In the genomic region with DNA sequence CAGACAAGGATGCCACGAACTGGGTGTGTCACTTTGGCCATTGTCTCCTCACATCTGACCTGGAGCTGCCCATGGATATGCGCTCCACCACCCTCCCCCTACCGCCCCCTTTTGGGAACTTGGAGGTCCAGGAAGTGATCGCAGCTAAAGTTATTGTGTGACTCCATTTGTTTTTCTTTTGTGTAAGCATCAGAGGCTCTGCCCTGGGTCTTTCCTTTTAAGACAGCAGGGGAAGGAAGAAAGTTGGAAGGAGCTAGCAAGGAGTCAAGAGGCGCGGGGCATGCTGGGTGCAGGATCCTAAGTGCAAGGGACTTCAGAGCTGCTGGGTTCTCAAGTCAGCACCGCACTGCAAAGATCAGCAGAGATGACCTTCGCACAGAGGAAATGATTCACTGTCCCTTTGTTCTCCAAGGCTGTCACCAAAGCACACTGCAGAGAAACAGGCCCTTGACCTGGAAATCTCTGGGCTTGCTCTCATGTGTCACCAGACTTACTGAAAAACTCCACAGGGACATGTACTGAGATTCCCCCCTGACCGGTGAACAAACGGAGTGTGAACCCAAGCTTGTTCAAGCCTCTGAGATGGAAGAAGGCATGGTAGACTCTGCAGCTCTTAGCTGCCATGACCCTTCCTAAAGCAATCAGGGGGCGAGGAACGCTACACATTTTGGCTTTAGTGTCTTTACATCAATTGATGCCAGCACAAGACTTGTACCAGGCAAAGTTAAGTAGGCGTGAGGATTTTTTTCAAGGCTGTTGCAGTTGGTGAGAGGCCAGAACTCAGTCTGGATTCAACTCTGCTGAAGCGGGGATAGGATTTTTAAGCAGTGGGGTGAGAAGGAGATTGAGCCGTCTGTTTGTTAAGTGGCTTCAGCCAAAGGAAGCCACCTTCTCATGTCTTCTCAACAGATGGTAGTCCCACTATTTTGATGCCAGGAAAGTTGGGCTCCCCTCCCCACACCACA, we compare ENCODE assay signal across 8 mouse cellular contexts. TPM values are rescaled to one million over a fixed set of nuclear protein-coding genes. Genes with fewer than 3 reads are reported as not detected.
DNase-seq lines count a peak whose midpoint lies in the region; ATAC-seq lines count a peak whose summit lies in the region.

No protein-coding gene starts in this region.

- peak; percentile 89 for DNase-seq in 416B (ENCODE audit: low read depth)
- peak; percentile 90 for DNase-seq in adrenal gland, adult 2 months
- DNase-seq in heart, adult 11 months = peak; percentile 95
- peak; percentile 77 for DNase-seq in lung, postnatal 10 days
- DNase-seq in layer of hippocampus, postnatal 14 days (ENCODE audit: low spot score in 2 of 2) = no peak
- DNase-seq in right cerebral cortex, postnatal 25 days = no peak
- no peak for DNase-seq in gastrocnemius, adult 8-10 months (ENCODE audit: low spot score in 2 of 2)

- H3K9me3 ChIP-seq in intestine, embryonic 16.5 days (ENCODE audit: control insufficient read depth, low read length) = no peaks in the 10 kb centered on the region

- H3K4me3 ChIP-seq in intestine, embryonic 16.5 days (ENCODE audit: low read length) = no peak overlapping the region

- peaks cover 22% of the 10 kb centered on the region for H3K4me1 ChIP-seq in intestine, embryonic 16.5 days (ENCODE audit: control insufficient read depth, insufficient read depth, low read length)

- H3K9ac ChIP-seq in intestine, embryonic 16.5 days (ENCODE audit: low read depth, low read length) = peak overlapping the region; percentile 20

- H3K27ac ChIP-seq in intestine, embryonic 16.5 days (ENCODE audit: low read length) = peak overlapping the region; percentile 59; the same call in 1 of the 2 replicates

- H3K27me3 ChIP-seq in intestine, embryonic 16.5 days (replicated peaks; ENCODE audit: control insufficient read depth, insufficient read depth, low read length) = no peaks in the 10 kb centered on the region

- peak overlapping the region; percentile 36; the same call in 1 of the 2 replicates for H3K4me2 ChIP-seq in intestine, embryonic 16.5 days (ENCODE audit: low read depth, low read length)

- H3K36me3 ChIP-seq in intestine, embryonic 16.5 days (ENCODE audit: control insufficient read depth, insufficient read depth, low read length) = no peaks in the 10 kb centered on the region

- WGBS in intestine, embryonic 16.5 days = 55% methylated on average over 15 of the region's 15 CpGs

- peak; percentile 70 for ATAC-seq in intestine, embryonic 16.5 days

RNA-seq across cellular contexts. Expression of a gene that starts 17.3 kb away (rescaled TPM):
- total RNA-seq in adrenal gland, adult 2 months (2021) = under 1 TPM; 0.23 to 0.62 TPM
- 0.38 and 0.49 TPM in 2 replicates for polyA plus RNA-seq in adrenal gland, adult 2 months (2012; rRNA removed)
- 0.15 and 0.22 TPM in 2 replicates for polyA plus RNA-seq in intestine, embryonic 16.5 days (2015; fragmentation: Nextera tagmentation; extraction: Ambion mirVana)
- under 1 TPM in 1 of 2 experiments, not detected in 1; 0.41 TPM for total RNA-seq in layer of hippocampus, postnatal 14 days (2021)
- total RNA-seq in gastrocnemius, adult 8-10 months (2022) = under 1 TPM; 0.34 to 0.46 (median 0.39) TPM

RNA-seq across cellular contexts. Expression of a gene that starts 21.1 kb away (rescaled TPM):
- total RNA-seq in adrenal gland, adult 2 months (2021) = 1 to 10 TPM; 1.8 to 4.1 TPM
- 3.1 and 3.4 TPM in 2 replicates for polyA plus RNA-seq in adrenal gland, adult 2 months (2012; rRNA removed)
- polyA plus RNA-seq in intestine, embryonic 16.5 days (2015; fragmentation: Nextera tagmentation; extraction: Ambion mirVana) = 5.1 and 5.2 TPM in 2 replicates
- 1 to 10 TPM; 2.9 TPM for total RNA-seq in layer of hippocampus, postnatal 14 days (2021)
- total RNA-seq in gastrocnemius, adult 8-10 months (2022) = 1 to 10 TPM in 3 of 4 experiments, under 1 TPM in 1; 0.75 to 1.3 (median 1.2) TPM

RNA-seq across cellular contexts. Expression of a gene that starts 22.3 kb away (rescaled TPM):
- 10 to 100 TPM; 12.5 to 25.3 TPM for total RNA-seq in adrenal gland, adult 2 months (2021)
- 27.4 and 28.6 TPM in 2 replicates for polyA plus RNA-seq in adrenal gland, adult 2 months (2012; rRNA removed)
- polyA plus RNA-seq in intestine, embryonic 16.5 days (2015; fragmentation: Nextera tagmentation; extraction: Ambion mirVana) = 8.2 and 8.3 TPM in 2 replicates
- total RNA-seq in layer of hippocampus, postnatal 14 days (2021) = 10 to 100 TPM; 13.4 TPM
- total RNA-seq in gastrocnemius, adult 8-10 months (2022) = 1 to 10 TPM; 2.7 to 3.9 (median 3.2) TPM

Comparison
In these comparisons a context has a peak if more than half of its experiments do, and no peak if none do; other contexts are left out.
1. DNase-seq: peak in 416B (single experiment), adrenal gland, adult 2 months (single experiment), heart, adult 11 months (single experiment) and lung, postnatal 10 days (single experiment); none in layer of hippocampus, postnatal 14 days (0 of 2), right cerebral cortex, postnatal 25 days (single experiment) and gastrocnemius, adult 8-10 months (0 of 2).